6 mouse cellular contexts compared by ENCODE assay signal in genomic region chr11:51966651-51967050, GRCm38 (mm10).
"Had no signal": no experiment of that assay in that cellular context is flagged by ENCODE, and none has a peak within 500 bp of the region (broad histone marks: within the 10 kb centered on the region; RNA-seq: fewer than 3 reads in every experiment).

No protein-coding gene starts in this region.

- H3K27ac ChIP-seq: embryonic facial prominence, embryonic 12.5 days; embryonic facial prominence, embryonic 13.5 days; embryonic facial prominence, embryonic 15.5 days; forebrain, embryonic 12.5 days; forebrain, embryonic 13.5 days; forebrain, embryonic 15.5 days had no signal
